Mouse (Mus musculus) thymus, adult 2 months (tissue): ENCODE data around the gene Fam71a.

ENCODE experiments used
- CTCF ChIP-seq: fragments of 200-500 bp; IDR thresholded peaks from 2 replicates; pipeline ENCODE4 v1.5.1; 2012; ENCODE audit warnings: mild to moderate bottlenecking, control low read depth, low read length, moderate library complexity, borderline replicate concordance; ENCODE audit not compliant: control insufficient read depth, poor library complexity, insufficient read depth; ENCODE audit errors: extremely low read depth
- POLR2A ChIP-seq: fragments of 200-500 bp; IDR thresholded peaks from 2 replicates; pipeline ENCODE4 v1.6.1; 2012; ENCODE audit warnings: mild to moderate bottlenecking, low read length, control low read depth, moderate library complexity; ENCODE audit not compliant: control insufficient read depth, poor library complexity, insufficient read depth; ENCODE audit errors: extremely low read depth

DNA sequence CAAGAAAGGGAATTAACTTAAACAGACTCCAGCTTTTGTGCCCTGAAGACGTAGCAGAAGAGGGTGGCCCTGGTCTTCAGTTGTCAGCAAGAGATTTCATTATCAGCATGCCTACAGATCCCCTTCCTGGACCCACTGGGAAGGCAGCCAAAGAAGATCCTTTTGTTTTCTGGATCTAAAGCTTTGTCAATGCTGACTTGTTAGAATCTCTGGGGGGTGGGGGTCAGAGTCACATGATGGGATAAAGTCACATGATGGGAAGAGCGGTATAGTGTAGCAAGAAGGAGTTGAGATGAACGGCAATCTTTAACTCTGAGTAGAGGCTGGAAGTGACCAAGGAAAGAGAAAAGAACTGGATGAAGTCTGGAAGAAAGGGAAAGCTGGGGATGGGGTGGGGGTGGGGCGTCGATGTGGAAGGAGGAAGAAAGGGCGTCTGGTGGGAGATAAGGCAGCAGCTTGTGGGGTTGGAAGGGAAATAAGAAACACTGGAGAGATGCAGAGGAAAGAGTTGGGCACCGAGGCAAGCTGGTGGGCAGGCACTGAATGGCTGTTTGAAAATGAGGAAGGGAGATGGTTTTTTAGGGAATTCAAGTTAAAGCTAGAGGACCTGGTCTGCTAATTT is 25.6 kb downstream of the Fam71a start:
- TF ChIP-seq CTCF (no peak), POLR2A (no peak)
